Mouse (Mus musculus) limb, embryonic 15.5 days (tissue): Measurements from ENCODE around the gene Trpc1. TPM values are rescaled to one million over a fixed set of nuclear protein-coding genes. Genes with fewer than 3 reads are reported as not detected.
A peak's percentile ranks its signal among the peaks of the same experiment; 100 is the strongest.

Experiments used
- ATAC-seq: fragments of 200-750 bp; cut with Nextera tagmentation; 2 replicates; pipeline ENCODE4 v1.8.0; 2017; ENCODE audit warnings: low read depth, moderate TSS enrichment; ENCODE audit not compliant: insufficient number of reproducible peaks, low FRiP score, low TSS enrichment
- H3K27ac ChIP-seq: fragments of 300-500 bp; sonication (generic); 2 replicates; pipeline ENCODE4 v1.5.1; 2015; ENCODE audit warnings: moderate library complexity, mild to moderate bottlenecking, inconsistent platforms
- H3K27me3 ChIP-seq: fragments of 300-500 bp; sonication (generic); 2 replicates; pipeline ENCODE4 v1.6.1; 2015; ENCODE audit warnings: inconsistent platforms
- H3K36me3 ChIP-seq: fragments of 300-500 bp; sonication (generic); 2 replicates; pipeline ENCODE4 v1.6.1; 2015; ENCODE audit warnings: inconsistent platforms
- H3K4me1 ChIP-seq: fragments of 300-500 bp; sonication (generic); 2 replicates; pipeline ENCODE4 v1.6.1; 2015; ENCODE audit warnings: inconsistent platforms
- H3K4me2 ChIP-seq: fragments of 300-500 bp; sonication (generic); 2 replicates; pipeline ENCODE4 v1.6.1; 2015; ENCODE audit warnings: mild to moderate bottlenecking, inconsistent platforms
- H3K4me3 ChIP-seq: fragments of 300-500 bp; sonication (generic); 2 replicates; pipeline ENCODE4 v1.5.1; 2015; ENCODE audit warnings: mild to moderate bottlenecking, inconsistent platforms
- H3K9ac ChIP-seq: fragments of 300-500 bp; sonication (generic); 2 replicates; pipeline ENCODE4 v1.6.1; 2015; ENCODE audit warnings: inconsistent platforms
- H3K9me3 ChIP-seq: fragments of 300-500 bp; sonication (generic); 2 replicates; pipeline ENCODE4 v1.6.1; 2016; ENCODE audit warnings: inconsistent platforms
- WGBS: fragments of 180-500 bp; shearing (Covaris S2); methylation state at CpG from one replicate; pipeline ENCODE4 v1.1.7; 2015; 5-methylcytosine and 5-hydroxymethylcytosine counted together
- polyA plus RNA-seq: library from polyadenylated mRNA; unstranded; fragments of >200 nt; fragmentation: Nextera tagmentation; extraction: Ambion mirVana; gene quantifications from 2 replicates; pipeline ENCODE4 v1.2.1, GENCODE M21; 2015

Gene Trpc1
- polyA plus RNA-seq, 1 experiment from 2014 or later = 2.4 TPM

DNA sequence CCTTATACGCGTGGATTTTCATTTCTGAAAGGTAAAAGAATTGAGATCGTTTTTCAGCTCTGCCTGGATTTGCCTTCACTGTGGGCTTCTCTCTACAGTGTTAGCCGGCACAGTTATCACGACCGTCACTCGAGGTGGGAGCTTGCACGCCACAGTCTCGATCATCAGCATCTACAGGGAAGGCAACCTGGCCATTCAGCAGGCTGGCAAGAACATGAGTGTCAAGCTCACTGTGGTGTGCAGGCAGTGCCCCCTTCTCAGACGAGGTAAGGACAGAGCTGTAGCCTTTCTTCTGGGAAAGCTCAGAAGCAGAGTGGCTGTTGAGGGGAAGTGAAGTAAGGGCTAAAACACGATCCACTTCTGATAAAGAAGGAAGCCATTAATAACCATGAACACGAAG is 55.6 kb downstream of the Trpc1 start:
- H3K27ac ChIP-seq = no peak overlapping the region
- H3K27me3 ChIP-seq = no peaks in the 10 kb centered on the region
- H3K4me2 ChIP-seq = no peak overlapping the region
- H3K4me3 ChIP-seq = no peak overlapping the region
- no peaks in the 10 kb centered on the region for H3K9me3 ChIP-seq
- H3K36me3 ChIP-seq = no peaks in the 10 kb centered on the region
- H3K9ac ChIP-seq = no peak overlapping the region
- H3K4me1 ChIP-seq = peaks cover 10% of the 10 kb centered on the region; the same call in 1 of the 2 replicates
- no peak for ATAC-seq
- 70% methylated on average over 12 of the region's 12 CpGs for WGBS

DNA sequence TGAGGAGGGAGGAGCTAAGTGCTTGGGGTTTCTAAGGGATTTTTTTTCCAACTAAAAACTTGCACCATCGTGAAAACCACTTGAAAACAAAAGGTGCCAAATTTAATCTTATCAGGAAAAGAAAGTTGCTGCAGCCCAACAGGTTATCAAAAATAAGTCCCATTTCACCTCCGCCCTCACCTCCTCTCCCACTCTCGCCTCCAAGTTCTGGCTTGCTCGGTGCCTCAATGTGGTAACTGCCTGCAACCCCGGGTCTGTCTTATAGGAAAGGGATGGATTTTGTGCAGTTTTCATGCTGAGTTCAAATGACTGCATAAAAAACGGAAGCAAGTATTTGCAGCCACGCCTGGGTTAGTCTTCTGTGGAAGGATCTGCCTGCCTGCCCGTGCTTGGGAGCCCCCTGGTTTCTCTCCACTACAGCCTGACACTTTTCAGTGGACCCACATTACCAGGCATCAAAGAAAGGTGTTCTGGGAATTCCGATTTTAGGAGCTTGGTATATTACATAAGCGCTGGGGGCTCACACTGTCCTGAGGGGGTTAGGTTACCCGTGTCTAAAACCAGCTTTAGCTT is 56.6 kb downstream of the Trpc1 start:
- H3K27ac ChIP-seq = no peak overlapping the region
- H3K4me1 ChIP-seq = peaks cover 10% of the 10 kb centered on the region; the same call in 1 of the 2 replicates

DNA sequence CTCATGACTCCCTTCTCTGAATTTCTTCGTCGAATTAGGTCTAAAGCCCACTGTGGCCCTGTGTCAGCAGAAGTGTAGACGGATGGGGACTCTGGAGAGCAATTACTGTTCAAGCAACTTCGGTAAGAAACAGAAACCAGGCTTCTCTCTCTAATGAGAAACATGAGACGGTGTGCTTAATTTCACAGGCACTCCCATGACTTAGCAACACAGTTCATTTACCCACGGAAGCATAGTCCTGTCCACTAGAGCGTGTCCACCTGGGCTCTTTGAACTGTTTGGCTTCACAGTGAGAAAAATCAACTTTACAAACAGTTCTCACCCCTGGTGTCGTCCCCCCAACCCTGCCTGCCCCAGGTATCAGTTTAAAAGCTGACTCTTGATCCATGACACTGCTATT is 57.4 kb downstream of the Trpc1 start:
- Histone ChIP-seq H3K4me1 (peaks cover 10% of the 10 kb centered on the region; the same call in 1 of the 2 replicates), H3K27ac (no peak overlapping the region), H3K27me3 (no peaks in the 10 kb centered on the region), H3K9me3 (no peaks in the 10 kb centered on the region), H3K4me2 (no peak overlapping the region), H3K36me3 (no peaks in the 10 kb centered on the region), H3K4me3 (no peak overlapping the region), H3K9ac (no peak overlapping the region)
- no peak for ATAC-seq
- WGBS = 25% methylated on average over 8 of the region's 8 CpGs

More for the DNA sequence above, 56.6 kb downstream of the Trpc1 start:
- no peak for ATAC-seq
- Histone ChIP-seq H3K9me3 (no peaks in the 10 kb centered on the region), H3K4me3 (peak overlapping the region; percentile 20), H3K9ac (no peak overlapping the region), H3K36me3 (no peaks in the 10 kb centered on the region), H3K4me2 (peak overlapping the region; percentile 30), H3K27me3 (no peaks in the 10 kb centered on the region)
- 37% methylated on average over 11 of the region's 11 CpGs for WGBS

DNA sequence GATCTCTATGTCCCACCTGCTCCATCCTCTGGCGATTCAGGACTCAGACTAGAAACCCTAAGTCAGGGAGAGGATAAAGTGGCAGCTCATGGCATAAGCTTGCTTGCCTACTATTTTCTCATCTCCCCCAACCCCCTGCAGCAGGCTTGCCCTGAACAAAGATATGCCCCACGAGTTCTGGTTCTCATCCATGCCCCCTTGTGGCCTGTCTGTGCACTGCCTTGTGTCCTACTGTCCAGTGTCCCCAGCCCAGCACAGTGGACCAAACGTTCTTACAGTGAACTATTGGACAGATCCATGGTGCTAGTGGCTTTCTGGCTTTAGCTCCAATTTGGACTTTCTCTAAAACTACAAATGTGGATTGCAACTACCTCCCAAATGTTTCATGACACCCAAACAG is 62.1 kb downstream of the Trpc1 start:
- Histone ChIP-seq H3K4me3 (no peak overlapping the region), H3K4me1 (0 out of 2 replicates have a peak, but pooled peaks cover 4% of the 10 kb centered on the region), H3K4me2 (no peak overlapping the region), H3K9me3 (no peaks in the 10 kb centered on the region), H3K36me3 (no peaks in the 10 kb centered on the region), H3K9ac (no peak overlapping the region), H3K27ac (no peak overlapping the region), H3K27me3 (no peaks in the 10 kb centered on the region)
- 66% methylated on average over 3 of the region's 3 CpGs for WGBS
- no peak for ATAC-seq

DNA sequence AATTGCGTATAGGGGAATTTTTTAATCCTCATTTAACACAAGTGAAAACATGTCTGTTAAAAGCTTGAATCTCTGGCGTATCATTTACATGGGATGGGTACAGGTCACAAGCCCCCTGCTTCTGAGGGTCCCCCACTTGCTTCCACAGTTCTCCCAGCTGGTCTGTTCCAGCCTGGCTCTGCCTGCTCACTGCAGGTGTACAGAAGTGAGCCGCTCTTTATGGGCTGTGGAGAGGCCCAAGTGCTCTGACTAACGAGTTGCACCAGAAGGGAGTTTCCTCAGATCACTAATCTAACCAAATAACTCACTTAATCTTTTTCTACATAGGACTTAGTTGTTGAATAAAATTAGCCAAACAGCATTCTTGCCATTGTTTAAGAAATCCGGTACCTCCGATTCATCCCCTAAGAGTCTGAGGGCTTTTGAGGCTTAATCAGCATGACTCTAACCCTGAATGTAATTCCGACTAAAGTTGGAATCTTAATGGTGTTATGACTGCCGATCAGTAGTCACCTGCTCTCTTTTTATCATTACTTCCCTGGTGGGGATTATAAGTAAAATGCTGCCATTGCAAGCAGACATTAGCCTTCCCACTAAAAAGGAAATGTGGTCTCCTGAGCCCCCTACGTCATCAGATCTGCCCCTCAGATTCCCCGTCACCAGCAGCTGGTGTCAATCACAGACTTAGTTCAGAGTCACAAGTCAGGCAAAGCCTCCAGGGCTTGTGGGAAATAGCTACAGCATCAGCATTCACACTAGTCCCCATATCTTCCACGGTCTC is 64.3 kb downstream of the Trpc1 start:
- Histone ChIP-seq H3K27me3 (no peaks in the 10 kb centered on the region), H3K9ac (no peak overlapping the region), H3K9me3 (no peaks in the 10 kb centered on the region), H3K27ac (no peak overlapping the region), H3K36me3 (no peaks in the 10 kb centered on the region), H3K4me1 (no peaks in the 10 kb centered on the region), H3K4me3 (no peak overlapping the region), H3K4me2 (no peak overlapping the region)
- 41% methylated on average over 11 of the region's 11 CpGs for WGBS
- no peak; the same call in 1 of the 2 replicates for ATAC-seq

DNA sequence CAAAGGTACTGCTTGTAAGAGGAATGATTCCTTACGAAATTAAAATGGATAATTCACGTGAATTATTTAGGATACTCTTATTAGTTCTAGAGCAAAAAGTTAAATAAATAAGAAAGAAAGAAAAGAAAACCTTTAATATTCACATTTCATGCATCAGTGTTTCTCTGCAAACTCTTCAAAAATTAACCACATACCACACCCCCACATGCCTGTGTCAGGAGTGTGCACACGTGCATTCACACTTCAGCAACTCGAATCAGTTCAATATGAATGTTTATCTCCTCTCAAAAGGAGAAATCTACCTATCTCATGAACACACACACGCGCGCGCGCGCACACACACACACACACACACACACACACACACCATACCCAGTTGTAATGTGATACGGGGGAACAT is 69.5 kb downstream of the Trpc1 start:
- H3K36me3 ChIP-seq = no peaks in the 10 kb centered on the region
- H3K9ac ChIP-seq = no peak overlapping the region
- H3K9me3 ChIP-seq = no peaks in the 10 kb centered on the region
- no peaks in the 10 kb centered on the region for H3K4me1 ChIP-seq
- H3K27me3 ChIP-seq = no peaks in the 10 kb centered on the region
- no peak overlapping the region for H3K27ac ChIP-seq
- H3K4me3 ChIP-seq = no peak overlapping the region
- 93% methylated on average over 11 of the region's 11 CpGs for WGBS
- no peak overlapping the region for H3K4me2 ChIP-seq
- ATAC-seq = no peak

DNA sequence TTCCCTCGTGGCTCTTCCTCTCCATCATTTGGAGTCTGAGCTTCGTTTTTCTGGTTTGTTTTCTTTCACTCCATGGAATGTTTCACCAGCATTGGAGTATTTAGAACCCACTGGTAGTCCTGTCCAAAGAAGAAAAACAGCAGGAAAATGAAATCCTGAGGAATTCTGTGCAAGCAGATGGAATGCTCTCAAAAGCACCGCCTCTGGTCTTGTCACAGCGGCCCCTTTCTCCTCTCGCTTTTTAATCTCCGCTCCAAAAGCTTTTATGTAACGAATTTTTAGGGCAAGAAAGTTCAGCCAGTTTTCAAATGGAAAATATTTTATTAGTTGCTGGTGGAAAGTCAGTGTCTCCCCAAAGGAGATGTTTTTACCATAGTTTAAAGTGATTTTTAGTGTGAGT is 70.2 kb downstream of the Trpc1 start:
- Histone ChIP-seq H3K27ac (no peak overlapping the region), H3K9ac (no peak overlapping the region), H3K27me3 (no peaks in the 10 kb centered on the region), H3K4me1 (0 out of 2 replicates have a peak, but pooled peaks cover 4% of the 10 kb centered on the region), H3K36me3 (no peaks in the 10 kb centered on the region), H3K4me3 (no peak overlapping the region), H3K9me3 (no peaks in the 10 kb centered on the region), H3K4me2 (no peak overlapping the region)
- no peak for ATAC-seq
- 60% methylated on average over 7 of the region's 7 CpGs for WGBS

DNA sequence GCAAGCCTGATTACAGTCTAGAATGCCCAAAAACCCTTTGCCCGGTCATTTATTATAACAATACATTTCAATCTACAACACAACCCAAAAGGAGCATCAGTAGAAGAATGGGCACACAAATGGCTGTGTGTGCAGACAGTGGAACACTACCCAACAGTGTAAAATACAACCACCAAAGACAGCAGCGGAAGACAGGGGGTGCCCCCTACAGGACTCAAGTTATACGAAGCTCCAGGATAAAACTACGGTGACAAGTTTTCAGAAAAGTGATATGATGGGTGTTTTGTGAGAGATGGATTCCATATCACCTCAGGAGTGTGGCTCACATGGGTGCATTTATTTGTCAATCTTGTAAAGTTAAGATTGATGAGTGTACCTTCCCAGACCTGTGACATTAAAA is 74.2 kb downstream of the Trpc1 start:
- Histone ChIP-seq H3K36me3 (no peaks in the 10 kb centered on the region; the same call in 1 of the 2 replicates), H3K4me2 (no peak overlapping the region), H3K9me3 (no peaks in the 10 kb centered on the region), H3K4me1 (0 out of 2 replicates have a peak, but pooled peaks cover 4% of the 10 kb centered on the region), H3K27me3 (no peaks in the 10 kb centered on the region), H3K9ac (no peak overlapping the region), H3K4me3 (no peak overlapping the region), H3K27ac (peak overlapping the region; percentile 50; the same call in 1 of the 2 replicates)
- ATAC-seq = no peak
- 96% methylated on average over 4 of the region's 4 CpGs for WGBS

DNA sequence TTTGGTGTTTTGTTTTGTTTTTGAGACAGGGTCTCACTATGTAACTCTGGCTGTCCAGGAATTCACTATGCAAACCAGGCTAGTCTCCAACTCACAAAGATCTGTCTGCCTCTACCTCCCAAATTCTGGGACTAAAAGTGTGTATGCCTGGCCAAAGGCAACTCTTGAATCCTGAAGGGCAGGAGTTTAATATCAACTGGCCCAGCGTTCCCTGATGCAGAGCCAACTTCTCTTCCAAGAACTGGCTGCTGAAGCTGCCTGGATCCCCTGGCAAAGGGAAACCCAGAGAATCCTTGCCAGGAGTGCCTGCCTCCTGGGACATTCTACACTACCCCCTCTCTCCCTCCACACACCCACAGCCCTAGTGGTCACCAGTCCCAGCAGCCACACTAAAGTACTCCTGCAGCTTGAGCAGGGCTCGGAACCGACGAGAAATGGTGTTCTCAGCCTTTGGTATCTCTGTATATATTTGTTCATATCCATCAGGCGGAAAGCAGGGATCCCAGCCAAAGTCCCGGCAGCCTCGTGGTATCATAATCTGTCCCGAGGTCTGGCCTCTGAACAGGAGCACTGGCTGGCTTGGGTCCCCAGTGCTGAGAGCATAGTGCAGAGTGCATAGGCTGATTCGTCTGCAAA is 75.0 kb downstream of the Trpc1 start:
- Histone ChIP-seq H3K9ac (no peak overlapping the region), H3K36me3 (peaks cover 3% of the 10 kb centered on the region), H3K4me2 (0 out of 2 replicates have a peak overlapping the region, but pooled peaks have one; percentile 10), H3K27me3 (no peaks in the 10 kb centered on the region), H3K9me3 (no peaks in the 10 kb centered on the region), H3K4me1 (0 out of 2 replicates have a peak, but pooled peaks cover 4% of the 10 kb centered on the region), H3K4me3 (no peak overlapping the region), H3K27ac (peak overlapping the region; percentile 50; the same call in 1 of the 2 replicates)
- ATAC-seq = peak; percentile 69; the same call in 1 of the 2 replicates
- WGBS = 55% methylated on average over 9 of the region's 9 CpGs

DNA sequence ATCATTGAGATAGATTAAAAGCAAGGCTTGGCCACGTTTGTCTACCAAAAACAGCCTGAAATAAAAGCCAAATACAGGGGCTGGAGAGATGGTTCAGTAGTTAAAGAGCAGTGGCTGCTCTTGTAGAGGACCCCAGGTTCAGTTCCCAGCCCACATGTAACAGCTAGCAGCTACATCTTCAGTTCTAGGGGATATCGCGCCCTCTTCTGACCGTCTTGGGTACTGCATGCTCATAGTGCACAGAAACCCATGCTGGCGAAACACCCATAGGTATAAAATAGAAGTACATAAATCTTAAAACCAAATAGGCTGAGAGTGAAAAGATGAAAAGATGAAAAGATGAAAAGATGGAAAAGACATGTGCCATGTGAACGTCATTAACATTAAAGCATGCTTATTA is 77.4 kb downstream of the Trpc1 start:
- Histone ChIP-seq H3K36me3 (peaks cover 3% of the 10 kb centered on the region), H3K4me3 (no peak overlapping the region), H3K9ac (no peak overlapping the region), H3K9me3 (no peaks in the 10 kb centered on the region), H3K4me2 (no peak overlapping the region), H3K27me3 (no peaks in the 10 kb centered on the region), H3K27ac (no peak overlapping the region), H3K4me1 (0 out of 2 replicates have a peak, but pooled peaks cover 7% of the 10 kb centered on the region)
- ATAC-seq = no peak
- WGBS = 85% methylated on average over 6 of the region's 6 CpGs

DNA sequence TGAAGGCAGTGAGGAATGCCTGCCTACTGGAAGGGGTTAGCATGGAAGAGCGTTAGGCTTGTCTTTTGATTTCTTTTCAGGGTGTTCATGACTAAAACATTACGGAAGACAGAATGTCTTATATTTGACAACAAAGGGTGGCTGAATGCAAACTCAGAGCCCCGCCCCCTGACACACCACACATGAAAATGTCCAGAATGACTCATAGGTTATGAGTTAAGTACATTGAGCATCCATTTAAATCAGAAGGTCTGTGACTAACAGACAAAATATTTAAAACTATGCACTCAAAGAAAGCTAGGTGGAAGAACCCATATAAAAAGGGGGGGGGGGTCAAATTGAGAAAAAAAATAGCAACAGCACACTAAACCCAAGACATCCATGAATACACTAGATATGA is 77.8 kb downstream of the Trpc1 start:
- Histone ChIP-seq H3K27ac (no peak overlapping the region), H3K27me3 (no peaks in the 10 kb centered on the region), H3K4me3 (no peak overlapping the region), H3K36me3 (peaks cover 3% of the 10 kb centered on the region), H3K9ac (no peak overlapping the region), H3K9me3 (no peaks in the 10 kb centered on the region), H3K4me1 (0 out of 2 replicates have a peak, but pooled peaks cover 9% of the 10 kb centered on the region), H3K4me2 (no peak overlapping the region)
- WGBS = 97% methylated on average over 3 of the region's 3 CpGs
- no peak for ATAC-seq

DNA sequence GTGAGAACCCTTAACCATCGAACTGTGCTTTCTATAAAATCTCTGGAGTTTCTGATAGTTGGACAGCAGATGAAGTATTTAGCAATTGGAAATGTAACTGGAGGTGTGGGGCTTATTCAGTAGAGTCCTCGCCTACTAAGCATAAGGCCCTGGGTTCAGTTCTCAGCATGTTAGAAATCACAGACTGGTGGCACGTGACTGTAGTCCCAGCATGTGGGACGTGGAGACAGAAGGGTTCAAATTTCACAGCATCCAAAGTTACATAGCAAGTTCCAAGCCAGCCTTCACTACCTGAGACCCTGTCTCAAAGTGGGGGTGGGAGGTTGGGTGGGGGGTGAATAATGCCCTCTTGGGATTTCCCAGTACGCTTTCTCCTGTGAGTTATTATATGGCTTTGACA is 81.9 kb downstream of the Trpc1 start:
- no peak for ATAC-seq

More for the DNA sequence above, 81.9 kb downstream of the Trpc1 start:
- 50% methylated on average over 5 of the region's 5 CpGs for WGBS
- peaks cover 3% of the 10 kb centered on the region for H3K36me3 ChIP-seq
- no peak overlapping the region for H3K27ac ChIP-seq
- H3K9me3 ChIP-seq = no peaks in the 10 kb centered on the region
- H3K4me3 ChIP-seq = no peak overlapping the region
- H3K27me3 ChIP-seq = no peaks in the 10 kb centered on the region
- H3K4me1 ChIP-seq = peaks cover 12% of the 10 kb centered on the region
- H3K4me2 ChIP-seq = no peak overlapping the region
- no peak overlapping the region for H3K9ac ChIP-seq
